Mouse (Mus musculus) embryo, embryonic 11.5 days (tissue): ENCODE results near the gene Eya2.

Source experiments
- DNase-seq: peaks from one replicate; pipeline ENCODE4 v3.0.0-alpha.2; 2012; ENCODE audit warnings: low read depth, low spot score

The Eya2 gene

GRCm38 (mm10) chr2:165651031-165651430, 56.2 kb downstream of the Eya2 start:
- no peak for DNase-seq

DNA sequence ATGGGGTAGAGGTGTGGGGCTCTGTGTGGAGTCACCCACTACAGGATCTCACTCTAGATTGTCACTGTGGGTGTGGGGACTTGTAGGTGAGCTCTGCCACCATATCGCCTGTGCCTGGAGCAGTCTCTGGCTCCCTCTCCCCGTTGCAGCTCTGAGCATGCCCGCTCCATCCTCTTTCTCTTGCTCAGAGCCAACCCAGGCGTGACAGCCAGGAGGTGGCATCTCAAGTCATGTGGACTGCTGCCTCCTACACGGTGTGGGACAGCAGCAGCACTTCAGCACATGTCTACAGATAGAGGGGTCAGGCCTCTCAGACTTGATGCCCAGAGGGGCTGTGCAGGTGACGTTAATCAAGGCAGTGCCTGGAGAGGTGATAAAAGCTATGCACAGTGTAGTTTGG, 57.4 kb downstream of the Eya2 start:
- no peak for DNase-seq

- DNase-seq: peak; percentile 78
Observed at GRCm38 (mm10) chr2:165653001-165653921, 58.4 kb downstream of the Eya2 start.

DNA sequence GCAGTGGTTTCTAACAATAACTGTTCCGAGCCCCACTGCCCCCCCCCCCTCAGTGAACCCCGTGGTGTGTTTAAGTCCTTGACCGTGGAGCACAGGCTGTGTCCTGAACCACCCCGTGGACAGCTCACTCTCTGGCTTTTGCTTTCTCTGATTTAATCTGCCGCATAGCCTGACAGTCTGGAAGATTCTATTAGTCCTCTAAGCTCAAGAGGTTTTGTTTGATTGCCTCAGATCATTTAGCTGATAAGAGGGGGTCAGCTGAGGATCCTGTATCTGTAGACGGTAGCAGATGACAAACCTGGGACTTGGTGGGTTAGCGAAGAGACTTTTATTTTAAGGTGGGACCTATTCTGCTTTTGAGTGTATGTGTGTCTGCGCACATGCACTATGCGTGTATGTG, 59.3 kb downstream of the Eya2 start:
- no peak for DNase-seq

DNA sequence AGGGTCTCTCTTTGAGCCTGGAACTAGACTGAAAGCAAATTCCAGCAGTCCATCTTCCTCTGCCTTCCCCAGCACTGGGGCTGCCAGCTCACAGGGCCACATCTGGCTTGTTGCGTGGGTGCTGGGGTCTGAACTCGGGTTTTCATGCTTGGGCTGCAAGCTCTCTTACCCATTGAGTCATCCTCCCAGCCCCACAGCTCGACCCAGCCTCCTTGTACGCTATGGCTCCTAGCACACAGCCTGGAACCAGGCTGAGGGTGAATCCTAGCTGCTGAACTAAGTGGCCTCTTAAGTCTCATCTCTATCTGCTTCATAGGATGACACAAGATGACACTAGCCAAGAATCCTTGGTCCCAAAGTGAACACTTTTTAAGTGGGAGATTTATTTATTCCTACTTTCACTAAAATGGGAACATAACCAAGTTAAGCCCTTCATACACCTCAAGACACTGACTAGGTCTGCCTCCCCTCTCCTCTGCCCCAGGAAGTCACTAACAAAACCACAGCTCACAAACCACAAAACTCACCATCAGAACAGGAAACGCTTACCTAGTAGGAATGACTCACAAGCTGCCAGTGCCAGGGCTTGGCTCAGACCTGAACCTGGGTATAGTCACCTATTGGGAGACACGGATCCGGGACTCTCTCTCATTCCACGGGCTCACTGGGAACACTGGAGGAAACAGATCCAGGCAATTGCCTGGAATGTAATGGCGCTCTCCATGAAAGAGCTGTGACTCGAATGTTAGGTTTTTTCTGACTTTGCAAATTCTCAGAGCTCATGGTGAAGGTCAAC, 60.1 kb downstream of the Eya2 start:
- DNase-seq: no peak

GRCm38 (mm10) chr2:165656541-165656940, 61.7 kb downstream of the Eya2 start:
- DNase-seq: no peak

GRCm38 (mm10) chr2:165656956-165657355, 62.1 kb downstream of the Eya2 start:
- DNase-seq: no peak

GRCm38 (mm10) chr2:165659552-165659951, 64.7 kb downstream of the Eya2 start:
- DNase-seq: no peak

DNA sequence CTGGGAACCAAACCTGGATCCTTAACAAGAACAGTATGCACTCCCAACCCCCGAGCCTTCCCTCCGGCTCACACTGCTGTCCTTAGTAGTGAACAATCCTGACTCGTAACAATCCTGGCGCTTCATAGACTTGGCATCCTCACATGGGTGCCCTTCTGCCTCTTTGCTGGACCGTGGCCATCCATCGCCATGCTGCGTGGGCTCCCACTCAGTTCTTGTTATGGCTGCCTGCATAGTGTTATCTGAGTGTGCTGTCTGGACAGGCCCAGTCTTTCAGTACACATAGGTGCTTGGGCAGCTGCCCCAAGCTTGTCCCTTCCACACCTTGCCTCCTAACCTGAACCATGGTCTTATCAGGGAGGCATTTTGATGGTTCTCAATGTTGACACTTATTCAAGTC, 68.4 kb downstream of the Eya2 start:
- no peak for DNase-seq

GRCm38 (mm10) chr2:165664648-165665047, 69.8 kb downstream of the Eya2 start:
- DNase-seq: no peak

DNA sequence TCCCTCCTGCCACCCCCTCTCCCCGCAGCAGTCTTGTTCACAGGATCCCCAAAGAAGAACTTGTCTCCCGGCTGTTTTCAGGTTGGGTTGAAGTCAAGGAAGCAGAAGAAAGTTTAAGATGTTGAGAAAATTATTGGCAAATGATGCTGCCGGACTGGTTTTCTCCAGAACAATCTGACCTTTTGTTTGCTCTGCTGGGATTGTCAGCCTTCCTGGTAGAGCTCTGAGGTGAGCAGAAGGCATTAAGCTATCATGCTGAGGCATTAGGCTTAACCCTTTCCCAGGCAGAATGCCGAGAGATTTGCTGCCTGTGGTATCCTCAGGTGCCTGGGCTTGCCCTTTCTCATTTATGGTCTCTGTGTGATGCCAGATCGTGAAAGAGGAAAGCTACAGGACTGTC, 70.3 kb downstream of the Eya2 start:
- no peak for DNase-seq

DNA sequence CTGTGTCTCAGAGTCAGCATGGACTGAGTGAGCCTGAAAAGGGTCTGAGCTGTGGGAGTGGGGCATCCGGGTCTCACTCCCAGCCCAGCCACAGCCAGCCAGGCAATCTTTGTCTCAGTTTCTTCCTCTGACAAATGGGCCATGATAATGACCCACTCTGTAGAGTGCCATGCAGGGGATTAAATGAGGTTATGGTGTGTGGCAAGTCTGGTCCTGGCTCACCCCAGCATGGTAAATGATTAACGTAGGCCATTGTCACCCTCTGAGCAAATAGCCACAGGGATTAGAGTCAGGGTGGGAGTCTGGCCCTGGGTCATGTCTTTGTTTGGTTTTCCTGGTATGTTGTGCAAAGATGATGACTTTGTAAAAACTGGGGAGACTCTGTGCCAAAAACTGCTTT, 72.3 kb downstream of the Eya2 start:
- DNase-seq: no peak

- no peak for DNase-seq
Observed at GRCm38 (mm10) chr2:165682719-165683118, 87.9 kb downstream of the Eya2 start.

DNA sequence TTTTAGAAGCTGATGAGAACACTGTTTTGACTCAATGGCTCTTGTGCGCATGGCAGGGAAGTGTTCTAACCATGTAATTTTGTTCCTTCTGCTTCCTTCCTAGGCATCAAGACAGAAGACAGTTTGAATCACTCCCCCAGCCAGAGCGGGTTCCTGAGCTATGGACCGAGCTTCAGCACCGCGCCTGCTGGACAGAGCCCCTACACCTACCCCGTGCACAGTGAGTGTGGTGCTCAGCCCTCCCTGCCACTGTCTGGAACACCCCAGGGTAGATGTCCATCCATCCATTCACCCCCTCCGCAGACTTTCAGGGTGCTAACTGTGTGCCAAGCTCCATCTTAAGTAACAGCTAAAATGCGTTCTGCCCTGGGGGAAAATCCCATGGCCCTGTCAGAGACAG, 92.7 kb downstream of the Eya2 start:
- DNase-seq: no peak

DNA sequence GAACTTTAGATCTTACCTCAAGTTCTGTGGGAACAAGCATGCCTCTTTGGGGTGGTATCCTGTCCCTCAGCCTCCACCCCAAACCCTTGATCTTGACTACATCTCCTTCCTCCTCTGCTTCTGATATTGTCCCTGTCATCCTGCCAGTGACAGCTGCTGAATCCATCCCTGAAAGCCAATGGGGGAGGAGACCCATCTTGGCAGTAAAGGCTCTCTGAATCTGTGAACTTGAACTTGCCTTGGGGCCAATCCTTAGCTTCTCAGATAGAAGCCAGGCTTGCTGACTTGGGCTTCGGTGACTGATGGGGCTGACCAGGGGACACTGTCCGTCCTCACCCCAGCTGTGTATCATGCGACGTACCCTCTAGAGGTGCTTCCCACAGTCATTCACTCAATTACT, 94.1 kb downstream of the Eya2 start:
- no peak for DNase-seq

- DNase-seq: no peak
Observed at GRCm38 (mm10) chr2:165691016-165691415, 96.2 kb downstream of the Eya2 start.

DNA sequence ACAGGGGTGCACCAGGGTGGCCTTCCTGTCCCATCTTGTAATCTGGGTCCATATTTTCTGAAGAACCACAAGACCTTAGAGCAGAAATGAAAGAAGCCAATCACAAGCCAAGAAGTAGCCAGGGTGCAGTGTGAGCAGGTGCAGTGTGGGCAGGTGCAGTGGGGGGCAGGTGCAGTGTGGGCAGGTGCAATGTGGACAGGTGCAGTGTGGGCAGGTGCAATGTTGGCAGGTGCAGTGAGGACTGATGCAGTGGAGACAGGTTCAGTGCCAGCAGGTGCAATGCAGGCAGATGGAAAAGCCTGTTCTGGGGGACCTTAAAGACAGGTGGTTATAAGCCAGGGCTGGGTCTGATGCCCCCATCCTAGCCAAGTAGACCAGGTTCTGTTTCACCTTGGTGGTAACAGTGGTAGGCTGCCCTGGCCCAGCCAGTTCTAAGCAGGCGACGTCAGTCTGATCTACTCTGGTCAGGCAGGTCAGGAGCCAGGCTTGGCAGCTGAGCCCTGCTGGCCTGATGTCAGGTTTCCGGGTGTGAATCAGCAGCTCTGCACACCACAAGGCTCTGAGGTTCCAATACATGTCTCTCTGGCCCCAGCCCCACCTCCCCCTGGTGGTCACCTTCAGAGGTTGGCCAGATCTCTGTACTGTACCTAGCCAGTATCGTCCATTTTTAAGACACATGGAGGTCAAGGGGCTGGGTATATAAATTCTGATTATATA, 98.3 kb downstream of the Eya2 start:
- no peak for DNase-seq

GRCm38 (mm10) chr2:165694767-165695166, 99.9 kb downstream of the Eya2 start:
- DNase-seq: no peak

GRCm38 (mm10) chr2:165700252-165700908, 105.5 kb downstream of the Eya2 start:
- DNase-seq: no peak

DNA sequence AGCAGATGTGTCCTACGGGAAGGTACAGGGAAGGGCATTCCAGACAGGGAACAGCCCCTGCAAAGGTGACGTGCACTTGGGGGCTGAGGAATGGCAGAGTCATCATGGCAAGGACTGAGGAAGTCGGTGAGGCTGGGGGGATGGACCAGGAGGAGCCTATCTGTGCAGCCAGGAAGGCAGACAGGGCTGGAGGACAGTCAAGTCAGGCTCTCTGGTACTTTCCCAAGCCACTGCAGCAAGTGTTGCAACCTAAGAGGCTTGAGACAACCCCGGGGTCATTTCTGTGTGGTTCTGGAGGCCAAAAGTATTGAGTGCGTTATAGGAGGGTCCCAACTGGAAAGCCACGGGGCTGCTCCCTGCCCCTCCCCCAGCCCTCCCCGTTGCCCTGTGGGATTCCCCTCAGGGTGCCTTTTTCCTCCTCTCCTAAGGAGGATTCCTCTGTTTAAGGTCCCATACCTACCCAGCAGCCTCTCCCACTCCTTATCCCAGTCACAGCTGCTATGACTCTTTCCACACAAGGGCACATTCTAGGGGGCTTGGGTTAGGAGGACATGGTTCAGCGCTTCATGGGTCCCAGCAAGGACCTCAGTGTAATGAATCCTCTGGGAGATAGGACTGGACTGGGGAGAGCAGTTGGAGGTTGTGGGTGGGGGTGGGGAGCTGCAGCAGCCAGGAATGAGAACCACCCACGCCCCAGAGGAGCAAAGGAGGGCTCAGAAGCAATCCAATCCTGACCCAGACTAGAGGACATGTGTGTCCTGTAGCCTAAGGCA, 108.4 kb downstream of the Eya2 start:
- DNase-seq: no peak

DNA sequence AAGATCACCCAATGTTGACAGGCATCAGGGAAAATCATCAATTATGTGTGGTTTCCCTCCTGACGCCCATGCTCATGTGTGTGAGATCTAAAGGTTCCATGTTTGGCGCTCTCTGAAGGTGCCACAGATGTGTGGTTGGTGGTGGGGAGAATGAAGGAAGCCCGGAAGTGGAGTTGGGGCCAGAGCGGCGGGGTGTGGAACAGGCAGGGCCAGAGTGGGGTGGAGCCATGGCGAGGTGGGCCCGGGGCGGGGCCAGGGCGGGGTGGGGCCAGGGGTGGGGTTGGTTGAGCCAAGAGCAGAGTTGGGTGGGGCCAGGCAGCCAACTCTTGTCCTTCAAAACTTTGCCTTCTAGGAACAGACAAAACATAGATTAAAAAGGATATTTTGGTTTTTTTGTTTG, 113.4 kb downstream of the Eya2 start:
- no peak for DNase-seq
